Comparison of ENCODE assay signal across 8 mouse cellular contexts in the genomic region with DNA sequence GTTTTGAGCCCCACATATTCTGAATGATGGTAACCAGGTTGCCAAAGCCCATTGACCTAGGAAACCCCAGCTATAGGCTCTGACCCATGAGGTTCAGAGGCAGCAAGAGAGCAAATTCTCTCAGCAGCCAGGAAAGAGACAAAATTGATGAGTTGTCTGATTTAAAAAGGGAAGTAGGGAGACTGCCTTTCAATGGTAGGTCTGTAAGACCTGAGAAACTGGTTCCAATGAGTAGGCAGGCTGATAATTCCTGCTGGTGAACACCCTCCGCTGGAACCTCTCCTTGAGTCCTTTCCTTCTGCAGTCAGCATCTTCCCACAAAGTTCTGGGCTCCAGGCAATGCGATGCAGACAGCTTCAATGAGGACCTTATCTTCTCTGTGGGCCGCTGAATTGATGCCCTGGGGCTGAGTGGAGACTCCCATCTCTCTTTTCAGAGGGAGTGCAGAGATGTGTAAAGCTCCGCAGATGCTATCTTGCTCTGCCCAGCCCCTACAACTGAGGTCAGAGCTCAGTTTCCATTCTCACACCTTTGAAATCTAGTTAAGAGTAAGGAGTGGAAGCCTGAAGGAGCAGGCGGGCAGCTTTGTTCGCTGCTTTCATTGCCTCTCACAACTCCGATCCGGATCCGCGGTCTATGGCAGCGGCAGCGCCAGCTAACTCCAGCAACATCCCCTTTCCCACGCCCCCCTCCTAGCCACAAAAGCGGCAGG.
DNase-seq lines count a peak whose midpoint lies in the region; ATAC-seq and TF ChIP-seq lines count a peak whose summit lies in the region.

No protein-coding gene starts in this region.

- H3K9ac ChIP-seq in hindbrain, embryonic 14.5 days = peak overlapping the region; percentile 41
- H3K9ac ChIP-seq in midbrain, embryonic 16.5 days (ENCODE audit: low read depth, low read length) = peak overlapping the region; percentile 51

- peak overlapping the region; percentile 48 for H3K4me2 ChIP-seq in hindbrain, embryonic 14.5 days (replicated peaks)
- H3K4me2 ChIP-seq in midbrain, embryonic 16.5 days (ENCODE audit: low read length) = peak overlapping the region; percentile 53

- H3K27me3 ChIP-seq in hindbrain, embryonic 14.5 days (ENCODE audit: control insufficient read depth, insufficient read depth, low read length) = peaks cover 10% of the 10 kb centered on the region; the same call in 1 of the 2 replicates
- H3K27me3 ChIP-seq in midbrain, embryonic 16.5 days (ENCODE audit: control insufficient read depth, insufficient read depth, low read depth, low read length) = no peaks in the 10 kb centered on the region

- WGBS in hindbrain, embryonic 14.5 days = 2% methylated on average over 14 of the region's 14 CpGs
- WGBS in midbrain, embryonic 16.5 days = 2% methylated on average over 14 of the region's 14 CpGs

- no peaks in the 10 kb centered on the region for H3K4me1 ChIP-seq in cortical plate, adult 2 months (ENCODE audit: control insufficient read depth, insufficient read depth, low read length)
- peaks cover 33% of the 10 kb centered on the region for H3K4me1 ChIP-seq in hindbrain, embryonic 14.5 days (replicated peaks; ENCODE audit: control insufficient read depth, insufficient read depth, low read length)
- H3K4me1 ChIP-seq in midbrain, embryonic 16.5 days (ENCODE audit: control insufficient read depth, insufficient read depth, low read length) = peaks cover 26% of the 10 kb centered on the region

- TF ChIP-seq POLR2A in cortical plate, adult 2 months (IDR thresholded peaks at IDR 0.05; ENCODE audit: extremely low read depth, insufficient read depth, low read length) = no peak

- no peak for DNase-seq in layer of hippocampus, adult 2 months (ENCODE audit: low spot score in 2 of 2)
- DNase-seq in layer of hippocampus, postnatal 25 days (ENCODE audit: extremely low spot score in 1 of 2, low spot score in 1 of 2) = no peak
- DNase-seq in hindbrain, embryonic 14.5 days (ENCODE audit: low spot score) = no peak
- DNase-seq in adrenal gland, postnatal 25 days = no peak
- DNase-seq in right cerebral cortex, postnatal 36 days (ENCODE audit: low spot score in 2 of 2) = no peak

- peak overlapping the region; percentile 47 for H3K4me3 ChIP-seq in layer of hippocampus, adult 2 months
- H3K4me3 ChIP-seq in cortical plate, adult 2 months (ENCODE audit: insufficient read depth, low read length) = peak overlapping the region; percentile 25; the same call in 1 of the 2 replicates
- H3K4me3 ChIP-seq in hindbrain, embryonic 14.5 days (replicated peaks; ENCODE audit: low read length) = peak overlapping the region; percentile 25
- peak overlapping the region; percentile 31 for H3K4me3 ChIP-seq in midbrain, embryonic 16.5 days (ENCODE audit: low read depth, low read length)

- TF ChIP-seq CTCF in layer of hippocampus, adult 2 months (conservative IDR thresholded peaks at IDR 0.05) = no peak
- no peak for TF ChIP-seq CTCF in cortical plate, adult 2 months (IDR thresholded peaks at IDR 0.05; ENCODE audit: extremely low read depth, insufficient read depth, low read length)

- 0 out of 2 replicates have a peak, but pooled peaks have one; percentile 1 for ATAC-seq in hindbrain, embryonic 14.5 days (ENCODE audit: low FRiP score)
- no peak; the same call in 1 of the 2 replicates for ATAC-seq in midbrain, embryonic 16.5 days
- no peak for ATAC-seq in erythroid progenitor cell, adult 5-6 weeks (replicated peaks; ENCODE audit: low FRiP score, poor library complexity, severe bottlenecking)

- H3K36me3 ChIP-seq in hindbrain, embryonic 14.5 days (replicated peaks; ENCODE audit: control insufficient read depth, insufficient read depth) = no peaks in the 10 kb centered on the region
- no peaks in the 10 kb centered on the region for H3K36me3 ChIP-seq in midbrain, embryonic 16.5 days (ENCODE audit: control insufficient read depth, insufficient read depth, low read length)

- H3K27ac ChIP-seq in layer of hippocampus, adult 2 months = peak overlapping the region; percentile 72
- no peak overlapping the region for H3K27ac ChIP-seq in cortical plate, adult 2 months (ENCODE audit: insufficient read depth, low read length)
- H3K27ac ChIP-seq in hindbrain, embryonic 14.5 days = peak overlapping the region; percentile 52
- H3K27ac ChIP-seq in midbrain, embryonic 16.5 days (ENCODE audit: low read length) = peak overlapping the region; percentile 63

- H3K9me3 ChIP-seq in hindbrain, embryonic 14.5 days (ENCODE audit: control insufficient read depth, low read length) = no peaks in the 10 kb centered on the region
- H3K9me3 ChIP-seq in midbrain, embryonic 16.5 days (replicated peaks; ENCODE audit: control insufficient read depth, low read length, poor library complexity, severe bottlenecking) = no peaks in the 10 kb centered on the region
